Comparison of ENCODE assay signal across 22 mouse cellular contexts in the genomic region with DNA sequence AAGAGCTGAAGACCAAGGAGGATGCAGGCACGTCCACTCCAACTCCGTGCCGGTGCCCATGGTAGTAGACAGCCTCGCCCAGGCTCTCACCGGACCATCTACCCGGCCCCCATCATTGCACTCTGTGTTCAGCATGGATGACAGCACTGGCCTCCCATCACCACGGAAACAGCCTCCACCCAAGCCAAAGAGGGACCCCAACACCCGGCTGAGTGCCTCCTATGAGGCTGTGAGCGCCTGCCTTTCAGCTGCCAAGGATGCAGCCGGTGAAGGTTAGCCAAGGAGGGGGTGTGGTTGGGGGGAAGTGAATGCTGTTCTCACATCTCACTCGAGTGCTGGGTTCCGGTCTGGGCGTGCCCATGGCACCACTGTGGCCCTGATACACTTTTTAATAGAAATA.
A peak's percentile ranks its signal among the peaks of the same experiment; 100 is the strongest.
DNase-seq lines count a peak whose midpoint lies in the region; ATAC-seq and TF ChIP-seq lines count a peak whose summit lies in the region.
"Had no signal": no experiment of that assay in that cellular context is flagged by ENCODE, and none has a peak within 500 bp of the region (broad histone marks: within the 10 kb centered on the region; RNA-seq: fewer than 3 reads in every experiment).

No protein-coding gene starts in this region.

- no peak for DNase-seq in forebrain, embryonic 14.5 days (ENCODE audit: low spot score)
- peak; percentile 0 for DNase-seq in neural tube, embryonic 11.5 days (ENCODE audit: low spot score)
- DNase-seq in neural tube, embryonic 10.5 days (ENCODE audit: extremely low spot score, low spot score) = no peak
- DNase-seq in midbrain, postnatal 0 days (ENCODE audit: low spot score) = no peak
- DNase-seq in spleen, adult 12 weeks (ENCODE audit: low spot score) = no peak
- no peak for DNase-seq in lung, postnatal 14 days
- DNase-seq: adrenal gland, postnatal 25 days; cerebellum, adult 9-10 months; gastrocnemius, adult 2 months; kidney, postnatal 4 days; layer of hippocampus, adult 9-11 months; lung, embryonic 14.5 days; lung, postnatal 36 days; right cerebral cortex, postnatal 25 days had no signal

- H3K9ac ChIP-seq in forebrain, embryonic 14.5 days (ENCODE audit: low read length) = no peak overlapping the region
- no peak overlapping the region for H3K9ac ChIP-seq in forebrain, embryonic 12.5 days
- no peak overlapping the region for H3K9ac ChIP-seq in neural tube, embryonic 11.5 days (ENCODE audit: low read length)
- H3K9ac ChIP-seq in hindbrain, embryonic 16.5 days (ENCODE audit: low read depth, low read length) = no peak overlapping the region; the same call in 1 of the 2 replicates
- H3K9ac ChIP-seq in midbrain, postnatal 0 days (replicated peaks; ENCODE audit: low read length, poor library complexity, severe bottlenecking) = no peak overlapping the region
- H3K9ac ChIP-seq: embryonic facial prominence, embryonic 15.5 days; kidney, embryonic 15.5 days; liver, embryonic 14.5 days; lung, embryonic 14.5 days had no signal

- 77% methylated on average over 13 of the region's 13 CpGs for WGBS in forebrain, embryonic 14.5 days
- WGBS in forebrain, embryonic 12.5 days = 77% methylated on average over 13 of the region's 13 CpGs
- 75% methylated on average over 13 of the region's 13 CpGs for WGBS in neural tube, embryonic 11.5 days
- 48% methylated on average over 13 of the region's 13 CpGs for WGBS in hindbrain, embryonic 16.5 days
- 48% methylated on average over 13 of the region's 13 CpGs for WGBS in midbrain, postnatal 0 days

- no peaks in the 10 kb centered on the region for H3K27me3 ChIP-seq in forebrain, embryonic 14.5 days (replicated peaks; ENCODE audit: control insufficient read depth, insufficient read depth, low read length)
- H3K27me3 ChIP-seq in forebrain, embryonic 12.5 days = no peaks in the 10 kb centered on the region
- no peaks in the 10 kb centered on the region for H3K27me3 ChIP-seq in neural tube, embryonic 11.5 days (ENCODE audit: control insufficient read depth, insufficient read depth, low read length)
- H3K27me3 ChIP-seq in hindbrain, embryonic 16.5 days (replicated peaks; ENCODE audit: control insufficient read depth, insufficient read depth, low read length) = no peaks in the 10 kb centered on the region
- no peaks in the 10 kb centered on the region for H3K27me3 ChIP-seq in midbrain, postnatal 0 days (ENCODE audit: insufficient read depth, low read length)
- H3K27me3 ChIP-seq: embryonic facial prominence, embryonic 15.5 days; kidney, embryonic 15.5 days had no signal

- no peak for TF ChIP-seq CTCF in midbrain, postnatal 0 days (IDR thresholded peaks at IDR 0.05)

- H3K27ac ChIP-seq in forebrain, embryonic 14.5 days (ENCODE audit: low read depth, low read length) = no peak overlapping the region
- no peak overlapping the region for H3K27ac ChIP-seq in forebrain, embryonic 12.5 days
- no peak overlapping the region for H3K27ac ChIP-seq in neural tube, embryonic 11.5 days (ENCODE audit: low read depth, low read length)
- H3K27ac ChIP-seq in hindbrain, embryonic 16.5 days (ENCODE audit: low read depth, low read length) = no peak overlapping the region
- peak overlapping the region; percentile 57; the same call in 1 of the 2 replicates for H3K27ac ChIP-seq in midbrain, postnatal 0 days (ENCODE audit: low read depth, low read length)
- H3K27ac ChIP-seq: embryonic facial prominence, embryonic 15.5 days; gastrocnemius, adult 2 months; heart, embryonic 10.5 days; kidney, embryonic 15.5 days; liver, embryonic 14.5 days had no signal

- H3K4me1 ChIP-seq in forebrain, embryonic 14.5 days (ENCODE audit: control insufficient read depth, insufficient read depth, low read length) = no peaks in the 10 kb centered on the region
- H3K4me1 ChIP-seq in forebrain, embryonic 12.5 days = peaks cover 12% of the 10 kb centered on the region
- peaks cover 2% of the 10 kb centered on the region; the same call in 1 of the 2 replicates for H3K4me1 ChIP-seq in neural tube, embryonic 11.5 days (ENCODE audit: control insufficient read depth, insufficient read depth, low read length)
- no peaks in the 10 kb centered on the region for H3K4me1 ChIP-seq in hindbrain, embryonic 16.5 days (ENCODE audit: control insufficient read depth, insufficient read depth, low read depth, low read length)
- peaks cover 3% of the 10 kb centered on the region; the same call in 1 of the 2 replicates for H3K4me1 ChIP-seq in midbrain, postnatal 0 days (ENCODE audit: insufficient read depth, low read length)
- H3K4me1 ChIP-seq: embryonic facial prominence, embryonic 15.5 days; kidney, embryonic 15.5 days had no signal

- ATAC-seq in forebrain, embryonic 14.5 days = peak; percentile 37; the same call in 1 of the 2 replicates
- ATAC-seq in forebrain, embryonic 12.5 days (ENCODE audit: low FRiP score) = no peak
- ATAC-seq in neural tube, embryonic 11.5 days (ENCODE audit: insufficient read depth, low FRiP score, low TSS enrichment) = no peak
- peak; percentile 27; the same call in 1 of the 2 replicates for ATAC-seq in hindbrain, embryonic 16.5 days
- 0 out of 2 replicates have a peak, but pooled peaks have one; percentile 23 for ATAC-seq in midbrain, postnatal 0 days (ENCODE audit: low FRiP score)
- ATAC-seq: intestine, embryonic 16.5 days had no signal

- H3K4me3 ChIP-seq in forebrain, embryonic 14.5 days (ENCODE audit: low read depth, low read length) = no peak overlapping the region
- no peak overlapping the region for H3K4me3 ChIP-seq in forebrain, embryonic 12.5 days (replicated peaks)
- no peak overlapping the region for H3K4me3 ChIP-seq in neural tube, embryonic 11.5 days (ENCODE audit: low read depth, low read length)
- H3K4me3 ChIP-seq in hindbrain, embryonic 16.5 days (ENCODE audit: low read length) = no peak overlapping the region
- no peak overlapping the region for H3K4me3 ChIP-seq in midbrain, postnatal 0 days (ENCODE audit: low read depth, low read length)
- H3K4me3 ChIP-seq: embryonic facial prominence, embryonic 15.5 days; gastrocnemius, adult 2 months; heart, embryonic 10.5 days; kidney, embryonic 15.5 days; myocyte had no signal

- no peaks in the 10 kb centered on the region for H3K36me3 ChIP-seq in forebrain, embryonic 14.5 days (ENCODE audit: control insufficient read depth, insufficient read depth, low read length)
- no peaks in the 10 kb centered on the region for H3K36me3 ChIP-seq in forebrain, embryonic 12.5 days (replicated peaks)
- no peaks in the 10 kb centered on the region for H3K36me3 ChIP-seq in neural tube, embryonic 11.5 days (ENCODE audit: control insufficient read depth, insufficient read depth, low read length)
- no peaks in the 10 kb centered on the region for H3K36me3 ChIP-seq in hindbrain, embryonic 16.5 days (ENCODE audit: control insufficient read depth, insufficient read depth, low read length)
- no peaks in the 10 kb centered on the region for H3K36me3 ChIP-seq in midbrain, postnatal 0 days (ENCODE audit: insufficient read depth, low read length)
- H3K36me3 ChIP-seq: embryonic facial prominence, embryonic 15.5 days; heart, embryonic 10.5 days; kidney, embryonic 15.5 days had no signal

- no peaks in the 10 kb centered on the region for H3K9me3 ChIP-seq in forebrain, embryonic 14.5 days (replicated peaks; ENCODE audit: control insufficient read depth, low read length)
- H3K9me3 ChIP-seq in forebrain, embryonic 12.5 days = no peaks in the 10 kb centered on the region
- H3K9me3 ChIP-seq in neural tube, embryonic 11.5 days (ENCODE audit: control insufficient read depth, low read length) = no peaks in the 10 kb centered on the region
- no peaks in the 10 kb centered on the region for H3K9me3 ChIP-seq in hindbrain, embryonic 16.5 days (ENCODE audit: control insufficient read depth, low read length)
- no peaks in the 10 kb centered on the region for H3K9me3 ChIP-seq in midbrain, postnatal 0 days (ENCODE audit: low read length)
- H3K9me3 ChIP-seq: embryonic facial prominence, embryonic 15.5 days; heart, embryonic 10.5 days; kidney, embryonic 15.5 days had no signal

- no peak overlapping the region for H3K4me2 ChIP-seq in forebrain, embryonic 14.5 days (ENCODE audit: low read length)
- no peak overlapping the region for H3K4me2 ChIP-seq in forebrain, embryonic 12.5 days
- no peak overlapping the region for H3K4me2 ChIP-seq in neural tube, embryonic 11.5 days (ENCODE audit: low read depth)
- no peak overlapping the region for H3K4me2 ChIP-seq in hindbrain, embryonic 16.5 days (ENCODE audit: low read length)
- H3K4me2 ChIP-seq in midbrain, postnatal 0 days (ENCODE audit: low read depth, low read length, poor library complexity, severe bottlenecking) = no peak overlapping the region
- H3K4me2 ChIP-seq: embryonic facial prominence, embryonic 15.5 days; kidney, embryonic 15.5 days; lung, embryonic 14.5 days had no signal

Comparison
In these comparisons a context has a peak if more than half of its experiments do, and no peak if none do; other contexts are left out.
1. ATAC-seq: peak in forebrain, embryonic 14.5 days (single experiment), hindbrain, embryonic 16.5 days (single experiment) and midbrain, postnatal 0 days (single experiment); none in forebrain, embryonic 12.5 days (single experiment) and neural tube, embryonic 11.5 days (single experiment).